Mouse (Mus musculus) neural tube, embryonic 13.5 days (tissue): ENCODE data around the gene Pde7b. TPM values are rescaled to one million over a fixed set of nuclear protein-coding genes. Genes with fewer than 3 reads are reported as not detected.

Source experiments
- ATAC-seq: fragments of 200-750 bp; cut with Nextera tagmentation; 2 replicates; pipeline ENCODE4 v1.8.0; 2017; ENCODE audit warnings: low read depth, mild to moderate bottlenecking, moderate TSS enrichment, moderate library complexity
- H3K27ac ChIP-seq: fragments of 300-500 bp; sonication (generic); replicated peaks from 2 replicates; pipeline ENCODE4 v1.5.1; 2015; ENCODE audit warnings: moderate library complexity, mild to moderate bottlenecking, inconsistent platforms
- H3K27me3 ChIP-seq: fragments of 300-500 bp; sonication (generic); 2 replicates; pipeline ENCODE4 v1.6.1; 2015; ENCODE audit warnings: mild to moderate bottlenecking, inconsistent platforms
- H3K36me3 ChIP-seq: fragments of 300-500 bp; sonication (generic); 2 replicates; pipeline ENCODE4 v1.6.1; 2015; ENCODE audit warnings: mild to moderate bottlenecking, inconsistent platforms
- H3K4me1 ChIP-seq: fragments of 300-500 bp; sonication (generic); replicated peaks from 2 replicates; pipeline ENCODE4 v1.6.1; 2015; ENCODE audit warnings: inconsistent platforms
- H3K4me2 ChIP-seq: fragments of 300-500 bp; sonication (generic); 2 replicates; pipeline ENCODE4 v1.6.1; 2015; ENCODE audit warnings: inconsistent platforms, mild to moderate bottlenecking, moderate library complexity
- H3K4me3 ChIP-seq: fragments of 300-500 bp; sonication (generic); 2 replicates; pipeline ENCODE4 v1.5.1; 2015; ENCODE audit warnings: mild to moderate bottlenecking, inconsistent platforms
- H3K9ac ChIP-seq: fragments of 300-500 bp; sonication (generic); 2 replicates; pipeline ENCODE4 v1.6.1; 2015; ENCODE audit warnings: moderate library complexity, mild to moderate bottlenecking, inconsistent platforms
- H3K9me3 ChIP-seq: fragments of 300-500 bp; sonication (generic); 2 replicates; pipeline ENCODE4 v1.6.1; 2016; ENCODE audit warnings: inconsistent platforms
- WGBS: fragments of 180-500 bp; shearing (Covaris S2); methylation state at CpG from one replicate; pipeline ENCODE4 v1.1.7; 2015; 5-methylcytosine and 5-hydroxymethylcytosine counted together
- polyA plus RNA-seq: library from polyadenylated mRNA; unstranded; fragments of >200 nt; fragmentation: Nextera tagmentation; extraction: Ambion mirVana; gene quantifications from 2 replicates; pipeline ENCODE4 v1.2.1, GENCODE M21; 2015

Pde7b gene
- polyA plus RNA-seq, 1 experiment from 2014 or later, result 2.0 TPM

- H3K4me3 ChIP-seq, result no peak overlapping the region
- 26% methylated on average over 2 of the region's 2 CpGs for WGBS
- H3K27me3 ChIP-seq, result no peaks in the 10 kb centered on the region
- no peak overlapping the region for H3K4me2 ChIP-seq
- H3K4me1 ChIP-seq, result peaks cover 16% of the 10 kb centered on the region
- no peak for ATAC-seq
- no peak overlapping the region for H3K9ac ChIP-seq
- H3K27ac ChIP-seq, result no peak overlapping the region
- no peaks in the 10 kb centered on the region for H3K9me3 ChIP-seq
- H3K36me3 ChIP-seq, result no peaks in the 10 kb centered on the region
These were observed 5.7 kb downstream of the Pde7b start for GRCm38 (mm10) chr10:20719201-20719600.

- H3K4me2 ChIP-seq, result no peak overlapping the region
- no peaks in the 10 kb centered on the region for H3K9me3 ChIP-seq
- H3K27ac ChIP-seq, result no peak overlapping the region
- H3K4me1 ChIP-seq, result no peaks in the 10 kb centered on the region
- ATAC-seq, result no peak
- WGBS, result 67% methylated on average over 7 of the region's 7 CpGs
- no peaks in the 10 kb centered on the region for H3K27me3 ChIP-seq
- H3K4me3 ChIP-seq, result no peak overlapping the region
- H3K36me3 ChIP-seq, result no peaks in the 10 kb centered on the region
- no peak overlapping the region for H3K9ac ChIP-seq
These were observed 24.2 kb downstream of the Pde7b start for GRCm38 (mm10) chr10:20700633-20701032.

GRCm38 (mm10) chr10:20699874-20700273 is 25.0 kb downstream of the Pde7b start:
- Histone ChIP-seq H3K4me2 (no peak overlapping the region), H3K9ac (no peak overlapping the region), H3K36me3 (no peaks in the 10 kb centered on the region), H3K27me3 (no peaks in the 10 kb centered on the region), H3K4me1 (no peaks in the 10 kb centered on the region), H3K4me3 (no peak overlapping the region), H3K9me3 (no peaks in the 10 kb centered on the region), H3K27ac (no peak overlapping the region)
- WGBS, result 91% methylated on average over 9 of the region's 9 CpGs
- ATAC-seq, result no peak

- Histone ChIP-seq H3K27me3 (no peaks in the 10 kb centered on the region), H3K36me3 (no peaks in the 10 kb centered on the region), H3K27ac (no peak overlapping the region), H3K4me1 (no peaks in the 10 kb centered on the region), H3K9me3 (no peaks in the 10 kb centered on the region), H3K9ac (no peak overlapping the region), H3K4me3 (no peak overlapping the region), H3K4me2 (no peak overlapping the region)
- ATAC-seq, result no peak
- WGBS, result 89% methylated on average over 11 of the region's 11 CpGs
These were observed 29.2 kb downstream of the Pde7b start for GRCm38 (mm10) chr10:20695637-20696036.

GRCm38 (mm10) chr10:20690002-20690401 is 34.9 kb downstream of the Pde7b start:
- ATAC-seq, result no peak
- Histone ChIP-seq H3K4me3 (no peak overlapping the region), H3K4me2 (no peak overlapping the region), H3K27ac (no peak overlapping the region), H3K36me3 (no peaks in the 10 kb centered on the region), H3K9ac (no peak overlapping the region), H3K9me3 (no peaks in the 10 kb centered on the region), H3K4me1 (no peaks in the 10 kb centered on the region), H3K27me3 (no peaks in the 10 kb centered on the region)
- WGBS, result 82% methylated on average over 9 of the region's 9 CpGs

- ATAC-seq, result no peak
- Histone ChIP-seq H3K27me3 (no peaks in the 10 kb centered on the region), H3K4me1 (no peaks in the 10 kb centered on the region), H3K36me3 (no peaks in the 10 kb centered on the region), H3K9ac (no peak overlapping the region), H3K9me3 (no peaks in the 10 kb centered on the region), H3K4me2 (no peak overlapping the region), H3K27ac (no peak overlapping the region), H3K4me3 (no peak overlapping the region)
- 89% methylated on average over 2 of the region's 2 CpGs for WGBS
These were observed 40.7 kb downstream of the Pde7b start for GRCm38 (mm10) chr10:20684151-20684550.

GRCm38 (mm10) chr10:20680986-20681385 is 43.9 kb downstream of the Pde7b start:
- Histone ChIP-seq H3K4me2 (no peak overlapping the region), H3K4me3 (no peak overlapping the region), H3K9ac (no peak overlapping the region), H3K9me3 (no peaks in the 10 kb centered on the region), H3K27ac (no peak overlapping the region), H3K4me1 (no peaks in the 10 kb centered on the region), H3K27me3 (no peaks in the 10 kb centered on the region), H3K36me3 (no peaks in the 10 kb centered on the region)
- ATAC-seq, result no peak
- WGBS, result 96% methylated on average over 3 of the region's 3 CpGs

DNA sequence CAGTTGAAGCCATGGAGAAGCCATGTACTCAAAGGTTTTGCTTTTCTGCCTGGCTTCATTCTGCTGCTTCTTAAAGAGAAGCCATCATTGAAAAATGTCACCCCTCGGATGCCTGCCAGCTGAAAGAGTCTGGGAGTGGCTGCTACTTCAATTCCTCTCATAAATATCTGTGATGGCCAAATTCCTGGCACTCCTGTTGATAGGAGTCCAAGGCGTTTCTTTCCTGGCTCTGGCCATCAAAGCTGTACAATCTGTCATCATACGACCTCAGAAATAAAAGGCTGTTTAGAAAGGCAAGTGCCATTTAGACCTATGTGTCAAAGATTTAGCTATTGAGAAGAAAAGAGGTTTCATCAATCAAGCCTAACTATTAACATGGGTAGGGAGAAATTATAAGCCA is 49.6 kb downstream of the Pde7b start:
- Histone ChIP-seq H3K4me1 (no peaks in the 10 kb centered on the region), H3K27me3 (no peaks in the 10 kb centered on the region), H3K27ac (no peak overlapping the region), H3K36me3 (no peaks in the 10 kb centered on the region), H3K9ac (no peak overlapping the region), H3K9me3 (no peaks in the 10 kb centered on the region), H3K4me3 (no peak overlapping the region), H3K4me2 (no peak overlapping the region)
- WGBS, result 51% methylated on average over 3 of the region's 3 CpGs
- ATAC-seq, result no peak

DNA sequence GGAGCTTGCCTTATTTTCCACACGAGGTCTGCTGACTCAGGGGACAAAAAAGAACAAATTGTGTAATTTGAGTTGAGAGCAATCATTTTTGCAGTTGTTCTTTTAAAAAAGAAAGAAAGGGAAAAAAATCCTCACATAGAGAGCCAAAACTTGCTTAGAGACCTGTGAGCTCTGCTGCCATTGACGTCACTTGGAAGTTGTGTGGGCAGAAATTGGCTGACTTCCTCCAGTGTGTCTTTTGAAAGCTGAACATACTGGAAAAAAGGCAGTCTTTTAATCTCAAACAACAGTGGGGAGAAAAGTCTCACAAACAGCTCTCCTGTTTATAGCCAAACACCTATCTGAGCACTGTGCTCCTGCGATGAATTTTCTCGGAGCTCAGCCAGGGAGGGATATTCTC is 51.1 kb downstream of the Pde7b start:
- no peak overlapping the region for H3K4me3 ChIP-seq
- ATAC-seq, result no peak
- no peak overlapping the region for H3K27ac ChIP-seq
- H3K9ac ChIP-seq, result no peak overlapping the region
- H3K9me3 ChIP-seq, result no peaks in the 10 kb centered on the region
- H3K4me1 ChIP-seq, result no peaks in the 10 kb centered on the region
- H3K27me3 ChIP-seq, result no peaks in the 10 kb centered on the region
- no peaks in the 10 kb centered on the region for H3K36me3 ChIP-seq
- H3K4me2 ChIP-seq, result no peak overlapping the region
- 85% methylated on average over 4 of the region's 4 CpGs for WGBS

- ATAC-seq, result no peak
- H3K9ac ChIP-seq, result no peak overlapping the region
- no peaks in the 10 kb centered on the region for H3K27me3 ChIP-seq
- H3K4me2 ChIP-seq, result no peak overlapping the region
- H3K4me3 ChIP-seq, result no peak overlapping the region
- no peak overlapping the region for H3K27ac ChIP-seq
- no peaks in the 10 kb centered on the region for H3K9me3 ChIP-seq
- 87% methylated on average over 11 of the region's 11 CpGs for WGBS
- no peaks in the 10 kb centered on the region for H3K4me1 ChIP-seq
- no peaks in the 10 kb centered on the region for H3K36me3 ChIP-seq
These were observed 52.3 kb downstream of the Pde7b start for GRCm38 (mm10) chr10:20672591-20672990.

- H3K36me3 ChIP-seq, result no peaks in the 10 kb centered on the region
- no peak overlapping the region for H3K4me3 ChIP-seq
- no peak overlapping the region for H3K9ac ChIP-seq
- H3K4me2 ChIP-seq, result no peak overlapping the region
- H3K27me3 ChIP-seq, result no peaks in the 10 kb centered on the region
- no peaks in the 10 kb centered on the region for H3K4me1 ChIP-seq
- no peaks in the 10 kb centered on the region for H3K9me3 ChIP-seq
- WGBS, result 87% methylated on average over 5 of the region's 5 CpGs
- no peak overlapping the region for H3K27ac ChIP-seq
- ATAC-seq, result no peak
These were observed 53.3 kb downstream of the Pde7b start for GRCm38 (mm10) chr10:20671621-20672020.

DNA sequence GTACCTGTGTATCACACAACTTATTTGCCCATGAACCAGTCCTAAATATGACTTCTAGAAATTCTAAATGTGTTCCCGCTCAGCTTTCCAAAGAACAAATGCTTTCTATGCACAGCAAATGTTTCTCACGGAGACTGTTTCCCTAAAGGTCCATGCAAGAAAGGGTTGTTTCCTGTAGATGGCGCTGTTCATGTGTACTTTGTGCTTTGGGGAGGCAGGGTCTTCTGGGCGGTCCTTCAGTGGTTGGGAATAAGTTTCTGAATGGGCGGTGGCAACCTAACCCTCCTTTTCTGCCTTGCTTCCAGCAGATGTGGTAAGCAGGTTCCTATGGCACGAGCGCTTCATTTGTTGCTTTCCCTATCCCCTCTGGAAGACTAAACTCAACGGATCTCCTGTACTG is 54.3 kb downstream of the Pde7b start:
- H3K27me3 ChIP-seq, result no peaks in the 10 kb centered on the region
- no peak overlapping the region for H3K4me2 ChIP-seq
- no peaks in the 10 kb centered on the region for H3K36me3 ChIP-seq
- H3K9ac ChIP-seq, result no peak overlapping the region
- H3K4me3 ChIP-seq, result no peak overlapping the region
- H3K27ac ChIP-seq, result no peak overlapping the region
- ATAC-seq, result no peak
- 82% methylated on average over 8 of the region's 8 CpGs for WGBS
- no peaks in the 10 kb centered on the region for H3K9me3 ChIP-seq
- H3K4me1 ChIP-seq, result no peaks in the 10 kb centered on the region

DNA sequence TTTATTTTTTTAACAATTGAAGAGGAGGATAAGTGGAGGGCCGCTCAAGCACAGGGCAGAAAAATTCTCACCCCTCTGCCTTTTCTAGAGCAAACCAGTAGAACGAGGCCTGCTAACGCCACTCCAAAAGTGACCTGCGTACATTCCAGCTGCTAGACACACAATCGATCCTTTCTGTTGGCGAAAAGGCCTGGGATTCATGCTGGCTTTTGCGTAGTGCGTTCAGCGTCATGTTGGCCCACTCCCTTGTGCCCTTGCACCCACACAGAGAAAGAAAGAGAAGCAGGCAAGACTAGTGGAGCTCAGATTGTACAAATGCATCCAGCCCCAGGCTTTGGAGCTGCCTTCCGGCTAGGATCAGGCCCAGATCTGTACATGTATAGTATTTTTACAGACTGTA is 55.4 kb downstream of the Pde7b start:
- no peak for ATAC-seq
- H3K27ac ChIP-seq, result no peak overlapping the region

More for the DNA sequence above, 55.4 kb downstream of the Pde7b start:
- Histone ChIP-seq H3K9me3 (no peaks in the 10 kb centered on the region), H3K36me3 (no peaks in the 10 kb centered on the region), H3K4me2 (no peak overlapping the region), H3K4me1 (no peaks in the 10 kb centered on the region), H3K4me3 (no peak overlapping the region), H3K27me3 (no peaks in the 10 kb centered on the region), H3K9ac (no peak overlapping the region)
- 79% methylated on average over 10 of the region's 10 CpGs for WGBS
